Mouse (Mus musculus) spleen, embryonic (tissue): ENCODE measurements at regions not wholly inside any gene's neighbourhood (a gene's known extent, or its start where the extent isn't known, plus 50 kb on each side); places are given as distances from the start of the nearest gene placed in this dataset.

ENCODE experiments used
- CTCF ChIA-PET: fragments of 350-600 bp; sonication (Branson Sonifier 250); formaldehyde crosslinking; loops from one replicate; lab custom pipeline; 2022; lab: Charles Lee

DNA sequence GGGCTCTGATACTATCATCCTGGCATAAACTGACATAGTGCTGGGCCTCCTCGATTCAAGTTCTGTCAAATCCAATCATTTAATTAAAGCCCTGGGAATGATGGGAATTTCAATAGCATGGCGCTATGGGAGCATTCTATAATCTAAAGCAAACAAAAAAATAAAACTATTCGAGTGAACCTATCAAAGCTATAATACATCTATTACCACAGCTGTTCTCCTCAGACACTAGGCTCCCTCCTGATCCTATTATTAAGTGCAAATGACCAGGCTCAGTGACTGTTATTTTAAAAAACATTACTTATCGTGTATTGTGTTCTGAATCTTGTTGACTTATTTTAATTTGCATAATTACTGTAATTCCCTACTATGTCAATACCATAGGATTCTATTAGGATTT, 563.7 kb upstream of the Acvr2a start:
- CTCF ChIA-PET, result no interaction called here

DNA sequence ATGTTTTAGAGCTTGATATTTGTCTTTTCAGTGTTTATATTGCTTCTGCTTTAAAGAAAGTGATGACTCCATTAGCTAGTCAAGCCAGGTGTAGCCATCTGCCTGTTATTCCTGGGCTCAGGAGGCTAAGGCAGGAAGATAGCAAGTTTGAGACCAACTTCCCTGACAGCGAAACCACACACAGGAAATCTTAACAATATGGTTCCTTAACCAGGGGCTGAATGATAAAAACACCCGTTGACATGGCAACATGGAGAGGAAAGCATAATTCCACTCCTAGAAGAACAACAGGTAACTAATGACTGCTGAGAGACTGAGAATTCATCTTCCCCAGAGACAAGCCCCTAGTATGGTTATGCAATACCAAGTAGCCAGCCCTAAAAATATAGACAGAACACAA, 553.6 kb upstream of the Acvr2a start:
- CTCF ChIA-PET, result no interaction called here
